Mouse (Mus musculus) spleen, embryonic (tissue): ENCODE data around the gene Pcyt1a.

Source experiments
- CTCF ChIA-PET: fragments of 350-600 bp; sonication (Branson Sonifier 250); formaldehyde crosslinking; loops from one replicate; lab custom pipeline; 2022; lab: Charles Lee

Pcyt1a gene

GRCm38 (mm10) chr16:32430474-32431046, at the start of gene Pcyt1a:
Gene Pcyt1a (plus strand): TSS chr16:32430921.
- CTCF ChIA-PET: interaction anchor here (0.6 to 0.7 kb wide), 7 partner anchors 70 to 749 kb away, joined by 3 to 14 read pairs (median 8); no protein-coding TSS in a partner anchor

- CTCF ChIA-PET: no interaction called here
Observed at GRCm38 (mm10) chr16:32382901-32383300, 47.8 kb upstream of the Pcyt1a start.

GRCm38 (mm10) chr16:32384885-32385284, 45.8 kb upstream of the Pcyt1a start:
- CTCF ChIA-PET: no interaction called here

GRCm38 (mm10) chr16:32386826-32387225, 43.9 kb upstream of the Pcyt1a start:
- CTCF ChIA-PET: no interaction called here

GRCm38 (mm10) chr16:32389049-32389448, 41.7 kb upstream of the Pcyt1a start:
- CTCF ChIA-PET: no interaction called here

- CTCF ChIA-PET: no interaction called here
Observed at GRCm38 (mm10) chr16:32389841-32390240, 40.9 kb upstream of the Pcyt1a start.

GRCm38 (mm10) chr16:32390882-32391281, 39.8 kb upstream of the Pcyt1a start:
- CTCF ChIA-PET: interaction anchor here (0.6 kb wide), 1 partner anchor 128 kb away, joined by 14 read pairs; no protein-coding TSS in a partner anchor

GRCm38 (mm10) chr16:32395679-32396540, 34.8 kb upstream of the Pcyt1a start:
- CTCF ChIA-PET: no interaction called here

GRCm38 (mm10) chr16:32396541-32396835, 34.2 kb upstream of the Pcyt1a start:
- CTCF ChIA-PET: no interaction called here

- CTCF ChIA-PET: interaction anchor here (0.5 kb wide), 1 partner anchor 31 kb away, joined by 3 read pairs; no protein-coding TSS in a partner anchor
Observed at GRCm38 (mm10) chr16:32398206-32398605, 32.5 kb upstream of the Pcyt1a start.

GRCm38 (mm10) chr16:32400267-32400666, 30.5 kb upstream of the Pcyt1a start, which contains the start of gene Tm4sf19:
Gene Tm4sf19 (plus strand): TSS chr16:32400506.
- CTCF ChIA-PET: no interaction called here

- CTCF ChIA-PET: no interaction called here
Observed at GRCm38 (mm10) chr16:32401335-32401965, 29.3 kb upstream of the Pcyt1a start.

GRCm38 (mm10) chr16:32402818-32403217, 27.9 kb upstream of the Pcyt1a start:
- CTCF ChIA-PET: interaction anchor here (0.6 kb wide), 1 partner anchor 11 kb away, joined by 6 read pairs; no protein-coding TSS in a partner anchor

GRCm38 (mm10) chr16:32405716-32406115, 25.0 kb upstream of the Pcyt1a start:
- CTCF ChIA-PET: no interaction called here

GRCm38 (mm10) chr16:32406671-32407070, 24.1 kb upstream of the Pcyt1a start:
- CTCF ChIA-PET: no interaction called here

GRCm38 (mm10) chr16:32407730-32408129, 23.0 kb upstream of the Pcyt1a start:
- CTCF ChIA-PET: no interaction called here

- CTCF ChIA-PET: no interaction called here
Observed at GRCm38 (mm10) chr16:32417457-32417856, 13.3 kb upstream of the Pcyt1a start.

- CTCF ChIA-PET: interaction anchor here (0.6 kb wide), 1 partner anchor 26 kb away, joined by 4 read pairs; no protein-coding TSS in a partner anchor
Observed at GRCm38 (mm10) chr16:32419517-32420483, 10.9 kb upstream of the Pcyt1a start, which contains the start of gene Tctex1d2. Gene Tctex1d2 (plus strand): TSS chr16:32419702.

- CTCF ChIA-PET: no interaction called here
Observed at GRCm38 (mm10) chr16:32427506-32427905, 3.2 kb upstream of the Pcyt1a start.

GRCm38 (mm10) chr16:32431047-32431591, 398 bp downstream of the Pcyt1a start:
- CTCF ChIA-PET: interaction anchor here (0.7 kb wide), 1 partner anchor 749 kb away, joined by 3 read pairs; no protein-coding TSS in a partner anchor

- CTCF ChIA-PET: no interaction called here
Observed at GRCm38 (mm10) chr16:32431926-32432325, 1.2 kb downstream of the Pcyt1a start.
